27 mouse cellular contexts compared by ENCODE assay signal in genomic region chr14:101836401-101836800, GRCm38 (mm10).
DNase-seq lines count a peak whose midpoint lies in the region; ATAC-seq and TF ChIP-seq lines count a peak whose summit lies in the region.
"Had no signal": no experiment of that assay in that cellular context is flagged by ENCODE, and none has a peak within 500 bp of the region (broad histone marks: within the 10 kb centered on the region; RNA-seq: fewer than 3 reads in every experiment).

No protein-coding gene starts in this region.

- H3K4me1 ChIP-seq in kidney, postnatal 0 days (replicated peaks; ENCODE audit: insufficient read depth, low read length): 0 out of 2 replicates have a peak, but pooled peaks cover 3% of the 10 kb centered on the region
- H3K4me1 ChIP-seq in liver, embryonic 14.5 days (replicated peaks; ENCODE audit: control insufficient read depth in 2 of 2, insufficient read depth in 2 of 2, low read length in 1 of 2): no peaks in the 10 kb centered on the region
- 0 out of 2 replicates have a peak, but pooled peaks cover 2% of the 10 kb centered on the region for H3K4me1 ChIP-seq in stomach, postnatal 0 days (replicated peaks; ENCODE audit: control insufficient read depth, insufficient read depth)
- no peaks in the 10 kb centered on the region for H3K4me1 ChIP-seq in forebrain, embryonic 10.5 days
- H3K4me1 ChIP-seq: neural tube, embryonic 12.5 days had no signal

- DNase-seq in kidney, adult 11 months: peak; percentile 59
- no peak for DNase-seq in kidney, postnatal 10 days
- DNase-seq in kidney, postnatal 0 days (ENCODE audit: low spot score): no peak
- no peak for DNase-seq in kidney, postnatal 14 days
- no peak for DNase-seq in liver, embryonic 14.5 days (ENCODE audit: low read depth in 3 of 3, low spot score in 3 of 3)
- DNase-seq in stomach, postnatal 0 days (ENCODE audit: low spot score): no peak
- DNase-seq in forebrain, embryonic 10.5 days (ENCODE audit: extremely low spot score, low spot score): no peak
- DNase-seq in testis, postnatal 14 days (ENCODE audit: low spot score): no peak
- DNase-seq: adrenal gland, adult 8-10 months; cerebellum, adult 8-10 months; cerebellum, postnatal 25 days; gastrocnemius, postnatal 25 days; layer of hippocampus, adult 9-11 months; lung, postnatal 36 days; right cerebral cortex, adult 18-20 months; right cerebral cortex, postnatal 4 days had no signal

- TF ChIP-seq CTCF in kidney, postnatal 0 days (IDR thresholded peaks at IDR 0.05; ENCODE audit: low read depth): no peak
- TF ChIP-seq CTCF in liver, embryonic 14.5 days (IDR thresholded peaks at IDR 0.05; ENCODE audit: low read depth): no peak
- TF ChIP-seq CTCF in stomach, postnatal 0 days (IDR thresholded peaks at IDR 0.05; ENCODE audit: low read depth): no peak

- TF ChIP-seq EP300 in liver, embryonic 14.5 days (IDR thresholded peaks at IDR 0.05; ENCODE audit: low read depth): no peak
- no peak for TF ChIP-seq EP300 in stomach, postnatal 0 days (optimal IDR thresholded peaks at IDR 0.05)

- H3K27ac ChIP-seq in kidney, postnatal 0 days: no peak overlapping the region
- H3K27ac ChIP-seq in liver, embryonic 14.5 days: no peak overlapping the region
- no peak overlapping the region for H3K27ac ChIP-seq in stomach, postnatal 0 days (replicated peaks)
- no peak overlapping the region for H3K27ac ChIP-seq in forebrain, embryonic 10.5 days
- H3K27ac ChIP-seq: heart, embryonic 10.5 days; heart, embryonic 15.5 days; limb, embryonic 10.5 days; limb, embryonic 15.5 days; lung, embryonic 15.5 days; neural tube, embryonic 12.5 days had no signal

- no peak overlapping the region for H3K4me3 ChIP-seq in kidney, postnatal 0 days (replicated peaks; ENCODE audit: low read depth, low read length)
- H3K4me3 ChIP-seq in liver, embryonic 14.5 days (ENCODE audit: insufficient read depth in 1 of 2, low read depth in 2 of 2, low read length in 2 of 2): no peak overlapping the region
- no peak overlapping the region for H3K4me3 ChIP-seq in stomach, postnatal 0 days (ENCODE audit: low read depth, low read length)
- no peak overlapping the region for H3K4me3 ChIP-seq in forebrain, embryonic 10.5 days
- H3K4me3 ChIP-seq: heart, embryonic 10.5 days; heart, embryonic 15.5 days; limb, embryonic 10.5 days; limb, embryonic 15.5 days; lung, embryonic 15.5 days; neural tube, embryonic 12.5 days had no signal

- 58% methylated on average over 2 of the region's 2 CpGs for WGBS in kidney, postnatal 0 days
- 52% methylated on average over 2 of the region's 2 CpGs for WGBS in liver, embryonic 14.5 days (ENCODE audit: insufficient replicate concordance)
- WGBS in stomach, postnatal 0 days: 66% methylated on average over 2 of the region's 2 CpGs
- 88% methylated on average over 2 of the region's 2 CpGs for WGBS in forebrain, embryonic 10.5 days

- no peaks in the 10 kb centered on the region for H3K27me3 ChIP-seq in kidney, postnatal 0 days (ENCODE audit: insufficient read depth, low read length)
- no peaks in the 10 kb centered on the region for H3K27me3 ChIP-seq in liver, embryonic 14.5 days (ENCODE audit: control insufficient read depth, insufficient read depth, low read length)
- no peaks in the 10 kb centered on the region for H3K27me3 ChIP-seq in stomach, postnatal 0 days (ENCODE audit: control insufficient read depth, insufficient read depth, low read length)
- H3K27me3 ChIP-seq in forebrain, embryonic 10.5 days (ENCODE audit: poor library complexity, severe bottlenecking): no peaks in the 10 kb centered on the region
- H3K27me3 ChIP-seq: CH12.LX; heart, embryonic 15.5 days; limb, embryonic 15.5 days; lung, embryonic 15.5 days; neural tube, embryonic 12.5 days had no signal

- no peak overlapping the region for H3K4me2 ChIP-seq in kidney, postnatal 0 days (ENCODE audit: low read length)
- no peak overlapping the region for H3K4me2 ChIP-seq in liver, embryonic 14.5 days (ENCODE audit: low read depth)
- H3K4me2 ChIP-seq in stomach, postnatal 0 days (replicated peaks; ENCODE audit: low read depth): no peak overlapping the region
- H3K4me2 ChIP-seq: heart, embryonic 15.5 days; limb, embryonic 15.5 days; lung, embryonic 15.5 days; midbrain, embryonic 11.5 days; neural tube, embryonic 12.5 days had no signal

- H3K36me3 ChIP-seq in kidney, postnatal 0 days (ENCODE audit: insufficient read depth, low read length): no peaks in the 10 kb centered on the region
- H3K36me3 ChIP-seq in liver, embryonic 14.5 days (replicated peaks; ENCODE audit: control insufficient read depth, insufficient read depth, low read depth): no peaks in the 10 kb centered on the region
- no peaks in the 10 kb centered on the region for H3K36me3 ChIP-seq in stomach, postnatal 0 days (ENCODE audit: control insufficient read depth, insufficient read depth, low read length)
- no peaks in the 10 kb centered on the region for H3K36me3 ChIP-seq in forebrain, embryonic 10.5 days (replicated peaks)
- H3K36me3 ChIP-seq: heart, embryonic 10.5 days; heart, embryonic 15.5 days; limb, embryonic 10.5 days; limb, embryonic 15.5 days; lung, embryonic 15.5 days; neural tube, embryonic 12.5 days had no signal

- H3K9me3 ChIP-seq in kidney, postnatal 0 days (replicated peaks; ENCODE audit: low read length): no peaks in the 10 kb centered on the region
- no peaks in the 10 kb centered on the region for H3K9me3 ChIP-seq in liver, embryonic 14.5 days (ENCODE audit: control insufficient read depth, low read length)
- H3K9me3 ChIP-seq in stomach, postnatal 0 days (ENCODE audit: control insufficient read depth, low read length): no peaks in the 10 kb centered on the region
- H3K9me3 ChIP-seq in forebrain, embryonic 10.5 days: no peaks in the 10 kb centered on the region
- H3K9me3 ChIP-seq: heart, embryonic 10.5 days; heart, embryonic 15.5 days; limb, embryonic 10.5 days; limb, embryonic 15.5 days; lung, embryonic 15.5 days; neural tube, embryonic 12.5 days had no signal

- ATAC-seq in kidney, postnatal 0 days (replicated peaks; ENCODE audit: low FRiP score, low read depth): peak; percentile 78
- ATAC-seq in liver, embryonic 14.5 days (ENCODE audit: insufficient read depth): 0 out of 2 replicates have a peak, but pooled peaks have one; percentile 27
- peak; percentile 67 for ATAC-seq in stomach, postnatal 0 days (ENCODE audit: low FRiP score, low TSS enrichment)
- ATAC-seq: activated CD4-positive, CD25-positive, alpha-beta regulatory T cell, adult 4 months; forebrain, embryonic 14.5 days; midbrain, embryonic 16.5 days had no signal

- no peak overlapping the region for H3K9ac ChIP-seq in kidney, postnatal 0 days (ENCODE audit: low read depth, low read length)
- H3K9ac ChIP-seq in liver, embryonic 14.5 days (replicated peaks): no peak overlapping the region
- no peak overlapping the region for H3K9ac ChIP-seq in stomach, postnatal 0 days (ENCODE audit: low read length)
- H3K9ac ChIP-seq: heart, embryonic 15.5 days; limb, embryonic 15.5 days; lung, embryonic 15.5 days; neural tube, embryonic 12.5 days had no signal

Comparison
In these comparisons a context has a peak if more than half of its experiments do, and no peak if none do; other contexts are left out.
1. ATAC-seq: peak in every context shown above with its lines; median percentile 78 in kidney, postnatal 0 days; 67 in stomach, postnatal 0 days; 27 in liver, embryonic 14.5 days.